Mouse (Mus musculus): Measurements from ENCODE around the gene Pan2.

GRCm38 (mm10) chr10:128358796-128359195, 55.7 kb downstream of the Pan2 start:
- TF ChIP-seq CTCF (IDR thresholded peaks at IDR 0.05; ENCODE audit: borderline replicate concordance, control insufficient read depth, extremely low read depth, insufficient read depth, low read length, poor library complexity) (no peak), POLR2A (IDR thresholded peaks at IDR 0.05; ENCODE audit: control insufficient read depth, extremely low read depth, insufficient read depth, low read length, poor library complexity) (no peak)
